Mouse (Mus musculus): ENCODE results near the gene Cep95.

DNA sequence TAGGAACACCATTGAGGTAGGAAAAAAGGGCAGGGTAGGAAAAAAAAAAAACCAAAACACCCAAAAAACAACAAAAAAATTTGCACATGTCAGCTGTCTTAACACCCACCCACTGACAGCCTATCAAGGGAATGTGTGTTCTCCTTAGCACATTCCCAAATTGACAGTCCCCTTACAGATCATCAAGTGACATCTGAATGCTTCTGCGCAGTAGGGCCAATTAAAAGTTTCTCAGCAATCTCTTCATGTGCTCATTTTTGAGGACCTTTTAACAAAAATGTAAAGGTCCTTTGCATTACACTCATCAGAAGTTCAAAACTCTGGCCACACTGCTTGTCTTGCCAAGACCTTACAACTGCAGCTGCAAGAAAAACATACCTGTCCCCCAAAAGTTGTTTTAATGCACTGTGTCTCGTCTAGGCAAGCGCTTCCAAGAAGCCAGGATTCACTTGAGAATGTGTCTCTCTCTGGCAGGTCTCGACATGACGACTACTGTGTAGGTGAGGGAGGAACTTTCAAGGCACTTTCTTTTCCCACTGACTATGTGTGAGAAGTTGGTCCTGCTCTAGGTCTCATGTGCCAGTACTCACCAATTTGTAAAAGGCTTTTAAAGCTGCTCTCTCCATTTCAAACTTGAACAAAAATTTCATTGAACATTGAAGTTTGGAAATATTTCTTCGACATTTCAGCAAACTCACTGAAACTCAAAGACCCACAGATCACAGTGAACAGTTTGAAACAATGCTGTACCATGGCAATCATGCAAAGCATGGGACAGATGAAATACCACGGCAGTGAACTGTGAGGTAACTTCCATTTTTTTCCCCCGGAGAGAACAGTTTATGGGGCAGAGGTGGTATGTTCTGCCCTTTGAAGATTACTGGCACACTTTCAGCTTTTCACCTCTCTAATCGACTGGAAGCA lies 5.9 kb upstream of the Cep95 start:
- no peak for TF ChIP-seq CTCF (IDR thresholded peaks at IDR 0.05; ENCODE audit: low read depth, low read length)
- TF ChIP-seq GATA1 (IDR thresholded peaks at IDR 0.05; ENCODE audit: borderline replicate concordance, low read length), result no peak
- TF ChIP-seq TAL1 (conservative IDR thresholded peaks at IDR 0.05; ENCODE audit: low read depth, low read length), result no peak
- no peak; the same call in 1 of the 2 replicates for TF ChIP-seq POLR2AphosphoS5 (IDR thresholded peaks at IDR 0.05; ENCODE audit: insufficient replicate concordance, low read depth, low read length)
- no peak for TF ChIP-seq GATA2 (IDR thresholded peaks at IDR 0.05; ENCODE audit: borderline replicate concordance, low read depth, low read length)

All from G1E (cell line).